ENCODE assay signal across 27 mouse cellular contexts in genomic region chr5:5503381-5503780, GRCm38 (mm10). TPM values are rescaled to one million over a fixed set of nuclear protein-coding genes. Genes with fewer than 3 reads are reported as not detected.
A peak's percentile ranks its signal among the peaks of the same experiment; 100 is the strongest.
DNase-seq lines count a peak whose midpoint lies in the region; ATAC-seq lines count a peak whose summit lies in the region.
"Had no signal": no experiment of that assay in that cellular context is flagged by ENCODE, and none has a peak within 500 bp of the region (broad histone marks: within the 10 kb centered on the region; RNA-seq: fewer than 3 reads in every experiment).

No protein-coding gene starts in this region.

- WGBS in embryonic facial prominence, embryonic 14.5 days = 83% methylated on average over 4 of the region's 4 CpGs
- 95% methylated on average over 4 of the region's 4 CpGs for WGBS in embryonic facial prominence, embryonic 10.5 days

- no peak overlapping the region for H3K4me3 ChIP-seq in embryonic facial prominence, embryonic 14.5 days (ENCODE audit: low read depth, low read length)
- no peak overlapping the region for H3K4me3 ChIP-seq in embryonic facial prominence, embryonic 10.5 days
- H3K4me3 ChIP-seq: forebrain, embryonic 10.5 days; hindbrain, embryonic 10.5 days; intestine, embryonic 15.5 days; left cerebral cortex, adult 2 months; liver, embryonic 15.5 days; lung, embryonic 15.5 days; midbrain, embryonic 15.5 days; neural tube, embryonic 13.5 days; stomach, embryonic 15.5 days had no signal

- no peaks in the 10 kb centered on the region for H3K9me3 ChIP-seq in embryonic facial prominence, embryonic 14.5 days (ENCODE audit: control insufficient read depth, low read length)
- H3K9me3 ChIP-seq in embryonic facial prominence, embryonic 10.5 days = no peaks in the 10 kb centered on the region
- H3K9me3 ChIP-seq: forebrain, embryonic 10.5 days; hindbrain, embryonic 10.5 days; intestine, embryonic 15.5 days; liver, embryonic 15.5 days; lung, embryonic 15.5 days; midbrain, embryonic 15.5 days; neural tube, embryonic 13.5 days; stomach, embryonic 15.5 days had no signal

- H3K4me1 ChIP-seq in embryonic facial prominence, embryonic 14.5 days (ENCODE audit: control insufficient read depth, insufficient read depth, low read length) = no peaks in the 10 kb centered on the region
- H3K4me1 ChIP-seq in embryonic facial prominence, embryonic 10.5 days = peaks cover 4% of the 10 kb centered on the region; the same call in 1 of the 2 replicates
- H3K4me1 ChIP-seq: intestine, embryonic 15.5 days; liver, embryonic 15.5 days; lung, embryonic 15.5 days; stomach, embryonic 15.5 days had no signal

- H3K27me3 ChIP-seq in embryonic facial prominence, embryonic 14.5 days (replicated peaks; ENCODE audit: control insufficient read depth, insufficient read depth, low read length) = no peaks in the 10 kb centered on the region
- no peaks in the 10 kb centered on the region for H3K27me3 ChIP-seq in embryonic facial prominence, embryonic 10.5 days (replicated peaks; ENCODE audit: low read depth, poor library complexity, severe bottlenecking)
- H3K27me3 ChIP-seq: intestine, embryonic 15.5 days; liver, embryonic 15.5 days; lung, embryonic 15.5 days; midbrain, embryonic 15.5 days; neural tube, embryonic 13.5 days; stomach, embryonic 15.5 days had no signal

- no peak overlapping the region for H3K4me2 ChIP-seq in embryonic facial prominence, embryonic 14.5 days (ENCODE audit: low read depth, low read length)
- H3K4me2 ChIP-seq: intestine, embryonic 15.5 days; liver, embryonic 15.5 days; lung, embryonic 15.5 days; midbrain, embryonic 15.5 days; neural tube, embryonic 13.5 days; stomach, embryonic 15.5 days had no signal

- no peak overlapping the region for H3K27ac ChIP-seq in embryonic facial prominence, embryonic 14.5 days (replicated peaks; ENCODE audit: low read depth, low read length)
- H3K27ac ChIP-seq in embryonic facial prominence, embryonic 10.5 days (replicated peaks) = no peak overlapping the region
- H3K27ac ChIP-seq: forebrain, embryonic 10.5 days; hindbrain, embryonic 10.5 days; intestine, embryonic 15.5 days; left cerebral cortex, adult 2 months; liver, embryonic 15.5 days; lung, embryonic 15.5 days; macrophage; midbrain, embryonic 15.5 days; neural tube, embryonic 13.5 days; stomach, embryonic 15.5 days had no signal

- no peak overlapping the region for H3K9ac ChIP-seq in embryonic facial prominence, embryonic 14.5 days (ENCODE audit: low read depth, low read length)
- H3K9ac ChIP-seq: intestine, embryonic 15.5 days; liver, embryonic 15.5 days; lung, embryonic 15.5 days; midbrain, embryonic 15.5 days; neural tube, embryonic 13.5 days; stomach, embryonic 15.5 days had no signal

- intact Hi-C loops in heart, postnatal 10 days (cut with DNase I) = no loop called here

- peak; percentile 44 for DNase-seq in adrenal gland, adult 2 months
- no peak for DNase-seq in adrenal gland, postnatal 25 days
- peak; percentile 27 for DNase-seq in embryonic facial prominence, embryonic 14.5 days (ENCODE audit: low spot score)
- no peak for DNase-seq in embryonic facial prominence, embryonic 10.5 days (ENCODE audit: low spot score)
- peak; percentile 16 to 23 for DNase-seq in heart, postnatal 10 days
- DNase-seq in heart, adult 8-10 months (ENCODE audit: low spot score) = no peak
- DNase-seq in right cerebral cortex, adult 18-20 months = no peak
- DNase-seq: cerebellum, adult 18-20 months; cerebellum, postnatal 36 days; kidney, adult 8-10 months; kidney, postnatal 10 days; retina, postnatal 1 day; thymus, postnatal 36 days had no signal

- H3K36me3 ChIP-seq in embryonic facial prominence, embryonic 14.5 days (ENCODE audit: control insufficient read depth, insufficient read depth, low read length) = peaks cover 31% of the 10 kb centered on the region; the same call in 1 of the 2 replicates
- peaks cover 31% of the 10 kb centered on the region for H3K36me3 ChIP-seq in embryonic facial prominence, embryonic 10.5 days (replicated peaks)
- H3K36me3 ChIP-seq: liver, embryonic 15.5 days; lung, embryonic 15.5 days; midbrain, embryonic 15.5 days; neural tube, embryonic 13.5 days had no signal

- ATAC-seq in embryonic facial prominence, embryonic 14.5 days (ENCODE audit: low read depth) = no peak
- ATAC-seq: hindbrain, embryonic 16.5 days; intestine, embryonic 15.5 days; midbrain, embryonic 15.5 days had no signal

RNA-seq across cellular contexts. Expression of gene Cldn12, which starts 11.4 kb away (rescaled TPM):
- 10 to 100 TPM; 18.2 to 23.7 TPM for total RNA-seq in adrenal gland, adult 2 months (2021)
- polyA plus RNA-seq in adrenal gland, adult 2 months (2012; rRNA removed) = 10.7 and 13.8 TPM in 2 replicates
- total RNA-seq in adrenal gland, postnatal 25 days (2021) = 18.6 and 25.2 TPM in 2 replicates
- polyA plus RNA-seq in embryonic facial prominence, embryonic 14.5 days (2014; fragmentation: Nextera tagmentation; extraction: Ambion mirVana) = 15.6 and 16.1 TPM in 2 replicates
- 32.4 and 34.5 TPM in 2 replicates for polyA plus RNA-seq in embryonic facial prominence, embryonic 10.5 days (2016; fragmentation: Nextera tagmentation; extraction: Ambion mirVana)
- 10 to 100 TPM; 13.7 to 18.6 TPM for total RNA-seq in heart, postnatal 10 days (2021)
- 10 to 100 TPM; 13.7 to 24.2 (median 16.9) TPM for total RNA-seq in heart, adult 8-10 months (2022)

RNA-seq across cellular contexts. Expression of gene 1700015F17Rik, which starts 24.4 kb away (rescaled TPM):
- total RNA-seq in adrenal gland, adult 2 months (2021) = not detected
- polyA plus RNA-seq in adrenal gland, adult 2 months (2012; rRNA removed) = not detected in 2 replicates
- not detected in 2 replicates for total RNA-seq in adrenal gland, postnatal 25 days (2021)
- not detected in 2 replicates for polyA plus RNA-seq in embryonic facial prominence, embryonic 14.5 days (2014; fragmentation: Nextera tagmentation; extraction: Ambion mirVana)
- polyA plus RNA-seq in embryonic facial prominence, embryonic 10.5 days (2016; fragmentation: Nextera tagmentation; extraction: Ambion mirVana) = not detected in 2 replicates
- total RNA-seq in heart, postnatal 10 days (2021) = not detected
- not detected for total RNA-seq in heart, adult 8-10 months (2022)
- total RNA-seq: layer of hippocampus, postnatal 10 days had no signal
- polyA plus RNA-seq: forebrain, embryonic 10.5 days; heart, embryonic 16.5 days; hindbrain, embryonic 16.5 days; intestine, embryonic 15.5 days; limb, embryonic 14.5 days; liver, embryonic 15.5 days; lung, embryonic 15.5 days; macrophage; midbrain, embryonic 15.5 days; neural tube, embryonic 13.5 days; stomach, embryonic 15.5 days had no signal

RNA-seq across cellular contexts. Expression of gene Gtpbp10, which starts 56.0 kb away (rescaled TPM):
- total RNA-seq in adrenal gland, adult 2 months (2021) = 10 to 100 TPM; 11.1 to 13.4 TPM
- 0.33 and 0.94 TPM in 2 replicates for polyA plus RNA-seq in adrenal gland, adult 2 months (2012; rRNA removed)
- 15.0 and 17.2 TPM in 2 replicates for total RNA-seq in adrenal gland, postnatal 25 days (2021)
- 24.6 and 25.4 TPM in 2 replicates for polyA plus RNA-seq in embryonic facial prominence, embryonic 14.5 days (2014; fragmentation: Nextera tagmentation; extraction: Ambion mirVana)
- polyA plus RNA-seq in embryonic facial prominence, embryonic 10.5 days (2016; fragmentation: Nextera tagmentation; extraction: Ambion mirVana) = 38.0 and 39.5 TPM in 2 replicates
- total RNA-seq in heart, postnatal 10 days (2021) = 10 to 100 TPM; 11.2 to 12.0 TPM
- 10 to 100 TPM in 3 of 4 experiments, 1 to 10 TPM in 1; 9.1 to 13.0 (median 11.1) TPM for total RNA-seq in heart, adult 8-10 months (2022)

Comparison
In these comparisons a context has a peak if more than half of its experiments do, and no peak if none do; other contexts are left out.
1. DNase-seq: peak in adrenal gland, adult 2 months (single experiment), embryonic facial prominence, embryonic 14.5 days (single experiment) and heart, postnatal 10 days (2 of 2); none in adrenal gland, postnatal 25 days (single experiment), embryonic facial prominence, embryonic 10.5 days (single experiment), heart, adult 8-10 months (single experiment) and right cerebral cortex, adult 18-20 months (single experiment).